Mouse (Mus musculus) CD8-positive naive resting alpha-beta T cell, adult 2 months (primary cell): ENCODE measurements at regions not wholly inside any gene's neighbourhood (a gene's known extent, or its start where the extent isn't known, plus 50 kb on each side); places are given as distances from the start of the nearest gene placed in this dataset.

Source experiments
- DNase-seq, 2 experiments: peaks; one replicate each; pipeline ENCODE4 v3.0.0; 2022; ENCODE audit warnings: low read depth in 2 of 2, low spot score in 2 of 2

DNA sequence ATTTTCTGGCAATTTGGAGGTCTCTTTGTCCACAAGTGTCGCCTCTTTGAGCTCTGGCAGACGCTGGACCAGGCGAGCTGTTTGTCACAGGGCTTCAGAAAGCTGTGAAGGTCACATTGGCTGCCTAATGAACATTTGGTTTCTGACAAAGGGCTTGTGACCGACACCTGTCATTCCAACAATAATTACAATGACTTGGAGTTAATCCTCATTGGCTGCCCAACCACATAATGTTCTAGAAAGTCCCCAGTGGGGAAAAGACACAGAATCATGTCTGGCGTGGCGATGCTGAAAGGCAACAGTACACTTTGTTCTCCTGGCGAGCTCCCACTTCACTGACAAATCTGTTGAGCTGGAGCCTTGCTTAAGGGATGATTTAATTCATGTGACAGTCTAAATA lies 194.4 kb downstream of the Gm10260 start:
- no peak for DNase-seq

DNA sequence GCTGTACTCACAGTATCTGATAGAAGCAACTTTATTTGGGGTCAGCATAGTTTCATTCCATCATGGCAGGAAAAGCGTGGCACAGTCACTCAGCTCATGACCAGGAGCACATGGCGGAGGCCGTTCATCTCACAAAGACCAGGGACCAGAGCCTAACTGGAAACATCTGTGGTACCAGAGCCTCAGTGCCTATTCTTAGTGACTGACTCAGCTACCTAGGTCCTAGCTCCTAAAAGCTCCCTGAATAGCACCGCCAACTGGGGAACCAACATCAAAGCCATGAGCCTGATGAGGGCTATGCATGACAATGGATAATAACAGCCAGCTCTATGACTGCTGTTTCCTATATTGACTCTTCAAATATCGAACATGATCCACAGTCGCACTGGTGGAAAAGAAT lies 198.2 kb downstream of the Gm10260 start:
- DNase-seq, result no peak

DNA sequence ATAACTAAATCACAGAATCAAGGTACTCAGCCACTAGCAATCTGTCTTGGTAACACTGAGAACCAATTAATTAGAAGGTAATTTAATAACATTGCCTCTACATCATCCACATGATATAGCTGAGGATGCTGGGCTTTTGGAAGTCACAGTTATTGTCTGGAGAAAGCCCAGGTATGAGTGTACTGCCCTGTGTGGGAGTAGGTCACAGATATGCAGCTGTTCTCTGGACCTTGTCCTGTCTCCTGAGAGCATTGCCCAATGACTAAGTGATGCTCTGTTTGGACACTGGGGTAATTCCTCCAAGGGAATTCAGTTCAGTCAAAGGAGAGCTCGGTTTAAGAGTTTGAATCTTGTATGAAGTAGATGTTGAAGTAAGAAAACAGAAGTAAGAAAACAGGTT lies 199.6 kb downstream of the Gm10260 start:
- no peak for DNase-seq

DNA sequence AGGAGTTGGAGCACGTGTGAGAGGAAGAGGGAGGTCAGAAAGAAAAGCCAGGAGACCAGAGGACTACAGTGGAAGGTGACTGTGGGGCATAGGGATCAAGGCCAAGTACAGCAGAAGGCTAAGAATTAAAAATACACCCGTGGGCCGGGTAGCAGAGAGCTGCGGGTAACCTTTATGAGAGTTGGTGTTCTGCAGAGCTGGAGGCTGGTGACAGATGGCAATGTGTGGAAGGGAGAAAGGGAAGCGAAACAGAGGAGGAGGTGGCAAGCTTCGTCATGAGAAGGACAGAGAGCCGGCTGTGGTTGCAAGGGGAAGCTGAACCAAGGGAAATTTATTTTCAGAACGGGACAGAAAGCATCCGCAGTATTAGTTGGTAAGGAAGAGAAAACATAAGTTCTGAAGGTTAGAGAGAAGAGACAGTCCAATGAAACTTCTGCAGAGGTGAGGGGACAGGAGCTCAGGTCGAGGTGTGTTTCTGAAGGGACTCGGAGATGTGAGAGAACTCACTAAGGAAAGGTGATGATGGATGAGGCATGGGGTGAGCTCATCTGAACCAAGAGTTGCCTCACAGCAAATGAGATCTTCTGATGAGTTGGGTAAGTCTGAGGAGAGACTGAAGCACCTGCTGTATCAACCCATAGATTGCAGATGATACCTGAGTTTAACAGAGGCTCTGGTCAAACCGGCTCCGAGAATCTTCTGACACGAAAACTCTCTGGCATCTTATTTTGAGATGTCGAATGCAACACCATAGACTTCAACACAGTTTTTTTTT lies 200.6 kb downstream of the Gm10260 start:
- DNase-seq, result no peak

DNA sequence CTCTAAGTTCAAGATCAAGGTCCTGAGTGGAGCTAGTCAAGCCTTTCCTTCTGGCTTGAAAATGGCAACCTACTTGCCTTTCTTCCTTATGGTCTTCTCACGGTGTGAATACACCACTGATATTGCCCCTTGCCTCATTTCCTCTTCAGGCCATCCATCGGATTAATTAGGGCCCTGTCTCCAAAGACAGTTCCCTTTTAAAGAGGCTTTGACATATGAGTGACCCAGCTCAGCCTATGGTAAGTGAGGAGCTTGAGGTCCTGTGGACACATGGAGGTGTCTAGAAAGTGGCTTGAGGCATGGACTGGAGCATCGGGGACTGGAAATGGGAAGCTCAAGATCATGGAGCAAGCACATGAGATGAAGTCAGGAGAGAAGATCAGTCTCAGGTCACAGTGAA lies 201.5 kb downstream of the Gm10260 start:
- DNase-seq, result no peak

DNA sequence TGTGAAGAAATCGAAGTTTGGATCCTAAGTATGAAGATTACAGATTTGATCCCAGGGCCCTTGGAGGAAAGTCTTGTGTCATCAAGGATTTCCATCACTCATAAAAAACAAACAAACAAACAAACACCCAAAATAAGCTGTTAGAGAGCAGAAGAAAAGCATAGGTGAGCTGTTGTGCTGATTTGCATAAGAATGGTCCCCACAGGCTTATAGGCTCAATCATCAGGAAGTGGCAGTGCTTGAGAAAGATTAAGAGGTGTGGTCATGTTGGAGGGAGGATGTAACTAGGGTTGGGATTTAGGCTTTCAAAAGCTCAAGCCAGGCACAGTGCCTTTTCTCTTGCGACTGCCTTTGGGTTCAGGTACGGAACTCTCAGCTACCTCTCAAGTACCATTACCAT lies 205.1 kb downstream of the Gm10260 start:
- DNase-seq, result no peak

DNA sequence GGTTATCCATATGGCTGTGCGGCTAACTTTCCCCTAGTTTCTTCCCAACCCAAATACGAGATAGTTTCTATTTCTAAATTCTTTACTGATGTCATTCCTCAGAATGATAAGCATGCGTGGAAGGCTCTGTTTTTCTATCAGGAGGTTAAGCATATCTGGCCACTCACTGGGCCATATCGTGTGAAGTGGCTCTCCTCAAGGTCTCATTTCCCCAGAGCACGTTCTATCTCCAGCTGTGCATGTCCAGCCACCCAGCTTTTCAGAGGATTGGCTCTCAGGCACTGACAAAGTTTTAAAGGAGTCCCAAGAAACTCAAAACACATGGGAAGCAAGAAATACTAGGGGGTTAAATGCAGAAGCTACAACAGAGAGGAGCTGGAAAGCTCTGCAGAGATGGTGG lies 205.8 kb downstream of the Gm10260 start:
- DNase-seq, result no peak

DNA sequence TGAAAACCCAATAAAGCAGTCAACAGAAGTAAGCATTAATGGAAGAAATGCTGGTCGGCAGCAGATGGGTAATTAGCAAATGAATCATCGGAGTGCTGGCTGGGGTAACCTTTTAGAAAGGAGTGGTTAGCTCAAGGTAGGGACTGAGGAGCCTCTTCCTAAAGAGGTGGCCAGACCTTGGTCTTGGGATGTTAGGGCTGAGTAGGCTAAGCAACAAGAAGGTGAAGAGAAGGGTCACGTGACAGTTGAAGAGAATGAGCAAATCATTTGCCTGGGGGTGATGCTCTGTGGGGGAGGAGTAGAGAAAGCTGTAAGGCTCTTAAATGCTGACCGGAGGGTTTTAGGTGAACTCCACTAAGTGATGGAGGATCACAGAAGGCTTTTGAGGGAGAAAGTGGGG lies 208.2 kb downstream of the Gm10260 start:
- no peak for DNase-seq

DNA sequence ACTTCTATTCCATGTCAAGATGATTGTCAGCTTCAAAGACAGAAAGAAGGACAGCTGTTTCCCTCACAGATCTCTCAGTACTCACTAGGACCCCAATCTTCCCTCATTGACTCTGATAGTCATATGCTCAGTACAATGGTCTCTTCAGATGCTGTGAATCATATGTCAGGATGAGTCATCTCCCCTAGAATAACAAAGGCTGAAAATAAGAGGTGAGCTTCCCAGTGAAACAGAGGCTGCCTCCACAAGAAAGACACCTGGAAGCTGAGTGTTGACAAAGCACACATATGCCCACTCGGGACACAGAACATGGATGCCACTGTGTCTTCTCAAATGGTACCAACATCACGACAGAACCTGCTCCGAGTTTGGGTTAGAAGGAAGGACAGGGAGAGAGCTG lies 209.6 kb downstream of the Gm10260 start:
- DNase-seq, result no peak

DNA sequence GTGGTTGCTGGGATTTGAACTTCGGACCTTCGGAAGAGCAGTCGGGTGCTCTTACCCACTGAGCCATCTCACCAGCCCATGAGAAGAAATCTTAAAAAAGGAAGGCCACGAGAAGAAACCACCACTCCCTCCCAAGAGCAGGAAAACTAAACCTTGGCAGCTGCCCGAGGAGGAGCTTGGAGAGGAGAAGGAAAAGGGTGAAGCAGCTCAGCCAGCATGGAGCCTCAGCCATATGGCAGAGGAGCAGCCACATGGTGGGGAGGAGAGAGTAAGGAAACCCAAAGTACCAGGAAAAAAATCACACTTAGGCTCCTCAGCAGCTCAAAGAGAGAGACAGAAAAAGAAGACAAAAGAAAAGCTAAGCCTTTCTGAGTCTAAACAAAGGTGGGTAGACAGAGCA lies 210.3 kb downstream of the Gm10260 start:
- DNase-seq, result no peak

DNA sequence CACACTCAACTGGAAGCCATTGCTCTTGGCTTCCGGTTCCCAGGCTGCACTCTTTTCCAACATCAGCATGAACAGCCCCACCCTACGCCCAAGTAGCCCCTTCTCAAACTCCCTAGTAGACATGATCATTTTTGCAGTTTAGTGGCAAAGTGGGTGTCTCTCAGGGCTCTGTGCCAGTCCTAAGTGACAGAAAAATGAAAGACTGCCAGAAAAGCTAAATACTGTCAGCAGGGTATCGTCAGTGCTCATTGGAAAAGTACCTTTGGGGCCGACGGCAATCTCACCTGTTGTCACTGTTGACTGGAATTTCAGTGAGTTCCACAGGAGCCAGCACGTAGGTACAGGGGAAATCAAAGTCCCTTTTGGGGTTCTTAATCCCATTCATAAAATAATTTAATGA lies 211.0 kb downstream of the Gm10260 start:
- DNase-seq, result no peak

DNA sequence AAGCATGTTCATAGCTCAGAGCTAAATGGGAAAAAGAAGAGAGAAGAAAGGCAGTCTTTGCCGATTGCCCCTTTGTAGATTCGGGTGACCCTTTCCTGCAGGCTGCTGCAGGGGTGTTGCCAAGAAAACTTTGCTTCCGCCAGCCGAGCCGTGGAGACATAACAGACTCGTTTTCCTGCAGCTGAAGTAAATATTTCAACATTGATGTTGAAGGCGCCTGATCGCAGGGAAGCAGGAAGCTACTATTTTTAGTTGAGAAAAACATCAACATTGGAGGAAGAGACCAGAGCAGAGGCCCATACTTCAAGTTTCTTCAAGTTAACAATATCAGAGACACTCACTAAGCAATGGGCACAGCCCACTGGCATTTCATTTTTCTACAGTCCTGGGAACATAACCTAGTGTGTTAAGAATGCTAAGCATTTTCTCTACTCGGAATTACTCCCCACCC lies 211.9 kb downstream of the Gm10260 start:
- no peak for DNase-seq

DNA sequence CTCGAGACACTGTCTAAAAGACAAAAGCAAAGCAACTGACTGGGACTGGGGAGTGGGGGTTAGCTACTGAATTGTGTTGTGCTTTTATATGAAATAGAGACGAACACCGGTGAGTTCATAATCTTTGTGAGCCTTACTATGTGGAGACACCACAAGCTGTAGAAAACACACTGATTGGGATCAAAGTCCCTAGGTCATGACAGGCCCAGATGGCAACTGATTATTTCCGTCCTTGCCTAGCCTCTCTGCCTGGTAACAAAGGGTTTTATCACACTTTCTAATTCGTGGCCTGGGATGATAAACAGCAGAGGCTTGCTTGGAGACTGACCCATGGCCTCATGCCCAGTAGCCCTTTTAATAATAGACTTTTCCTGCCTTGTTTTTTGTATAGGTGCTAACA lies 213.5 kb downstream of the Gm10260 start:
- no peak for DNase-seq

DNA sequence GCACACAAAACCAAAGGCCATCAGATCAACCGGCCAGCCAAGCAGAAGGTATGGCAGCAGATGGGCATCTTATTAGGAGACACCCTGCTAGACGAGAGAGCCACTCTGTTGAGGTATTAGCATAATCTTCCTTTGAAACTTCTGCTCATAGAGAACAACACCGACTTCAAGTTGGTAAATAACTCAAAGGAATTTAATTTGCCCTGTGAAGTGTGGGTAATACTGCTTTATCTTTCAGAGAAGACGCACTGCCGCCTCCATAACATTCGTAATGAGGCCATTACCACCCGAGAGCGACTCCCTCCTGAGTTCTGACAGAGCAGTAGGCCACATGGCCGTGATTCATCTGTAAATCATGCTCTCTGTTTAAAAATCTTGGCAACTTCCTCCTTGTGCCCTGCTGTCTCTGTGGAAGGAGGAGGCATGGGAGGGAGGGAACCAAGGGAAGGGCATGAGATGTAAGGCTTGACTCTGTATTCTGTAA lies 214.4 kb downstream of the Gm10260 start:
- DNase-seq, result no peak

DNA sequence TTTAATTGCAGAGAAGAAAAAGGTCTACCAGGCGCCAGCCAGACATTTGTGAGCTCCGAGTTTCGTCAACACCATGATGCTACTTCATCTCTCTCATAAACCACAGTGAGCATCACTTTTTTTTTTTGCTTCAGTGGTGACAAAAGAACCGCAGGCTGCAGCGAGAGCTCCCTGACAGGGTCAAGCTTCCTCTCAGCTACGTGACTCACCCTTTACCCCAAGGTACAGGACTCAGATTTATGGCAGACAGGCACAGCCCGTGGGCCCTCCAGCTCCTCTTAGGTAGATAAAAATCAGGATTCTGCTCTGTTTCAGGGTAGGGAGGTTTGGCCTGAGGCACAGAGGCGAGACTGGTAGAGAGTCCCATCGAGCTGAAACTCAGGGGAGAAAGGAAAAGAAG lies 220.7 kb downstream of the Gm10260 start:
- no peak for DNase-seq

DNA sequence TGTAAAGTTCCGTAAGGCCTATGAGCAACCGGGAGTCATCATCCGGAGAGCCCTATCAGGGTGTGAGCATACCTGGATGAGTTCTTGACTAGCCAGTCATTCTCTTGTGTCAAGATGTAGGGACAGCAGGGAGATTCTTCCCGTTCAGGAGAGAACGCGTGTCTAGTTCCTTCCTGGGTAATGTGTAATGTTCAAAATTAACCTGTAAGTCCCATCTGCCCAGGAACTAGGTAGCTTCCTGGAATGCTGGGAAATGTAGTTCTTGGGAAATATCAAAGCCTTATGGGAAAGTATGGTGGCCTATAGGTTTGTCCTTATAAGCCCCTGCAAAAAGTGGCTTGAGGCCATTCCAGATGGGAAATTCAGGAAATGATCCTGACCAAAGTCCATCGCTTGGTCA lies 222.0 kb downstream of the Gm10260 start:
- no peak for DNase-seq

DNA sequence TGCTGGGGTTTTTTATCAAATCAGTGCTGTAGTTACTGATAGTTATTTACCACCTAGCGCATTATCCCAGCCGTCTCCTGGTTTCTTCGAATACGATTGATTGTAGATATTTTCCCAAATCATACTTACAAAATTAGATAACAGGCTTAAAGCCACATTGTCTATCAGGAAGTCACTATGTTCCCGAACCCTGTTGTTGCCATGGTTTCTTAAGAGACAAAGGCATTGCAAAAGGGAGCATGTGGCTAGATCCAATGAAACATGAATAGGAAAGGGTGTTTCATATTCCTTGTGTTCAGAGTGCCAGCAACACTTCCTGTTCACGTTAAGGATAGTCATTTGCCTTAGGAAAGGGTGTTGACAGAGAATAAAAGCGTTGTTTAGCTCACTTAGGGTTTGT lies 222.7 kb downstream of the Gm10260 start:
- no peak for DNase-seq

DNA sequence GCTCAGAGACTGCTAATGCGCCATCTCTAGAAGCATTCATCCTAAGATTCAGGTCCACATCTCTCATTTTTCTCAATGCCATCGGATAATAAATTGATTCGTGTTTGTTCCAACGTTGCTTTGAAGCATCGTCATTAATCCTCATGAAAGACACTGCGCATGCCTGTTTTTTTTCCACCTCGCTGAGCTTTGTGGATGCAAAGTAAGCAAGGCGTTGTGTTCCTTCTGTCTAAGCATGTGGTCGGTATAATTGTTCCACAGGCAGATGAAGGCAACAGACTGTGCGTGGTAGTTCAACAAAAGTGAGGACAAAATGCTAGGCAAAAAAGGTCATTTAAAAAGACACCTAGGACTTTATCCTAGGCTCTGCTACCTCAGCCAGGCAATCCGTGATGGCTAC lies 223.2 kb downstream of the Gm10260 start:
- DNase-seq, result no peak

DNA sequence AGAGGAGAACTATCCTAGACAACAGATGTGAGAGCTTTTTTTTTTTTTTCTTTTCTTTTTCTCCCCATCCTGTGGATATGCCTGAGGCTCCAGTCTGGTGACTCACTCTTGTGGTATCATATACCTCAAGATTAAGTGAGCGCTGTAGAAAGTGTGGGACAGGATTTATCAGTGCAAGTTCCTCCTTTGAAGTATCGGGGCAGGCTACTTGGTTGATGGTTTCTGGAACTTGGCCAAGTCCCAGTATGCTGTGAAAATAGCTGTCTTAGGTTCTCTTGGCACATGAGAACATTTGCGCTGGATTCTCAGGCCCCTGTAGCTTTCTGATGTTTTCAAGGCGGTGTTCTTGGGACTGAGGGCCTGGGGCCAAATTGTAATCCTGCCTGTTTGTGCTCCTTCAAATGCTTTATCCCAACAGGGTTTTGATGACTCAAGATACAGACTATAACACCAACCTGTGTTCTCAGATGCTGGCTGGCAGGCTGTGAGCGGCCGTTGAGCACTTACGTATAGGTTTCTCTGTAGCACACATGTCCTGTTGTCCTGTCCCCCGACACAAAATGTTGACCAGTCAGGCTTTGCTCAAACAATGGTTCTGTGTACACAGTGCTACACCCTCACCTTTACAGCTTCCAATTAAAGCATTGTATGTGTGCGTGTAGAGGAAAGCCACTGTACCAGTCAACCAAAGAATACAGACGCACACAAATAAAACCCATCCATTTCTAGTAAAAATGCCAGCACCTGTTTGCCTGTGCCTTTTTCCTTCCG lies 226.4 kb downstream of the Gm10260 start:
- DNase-seq, result no peak

DNA sequence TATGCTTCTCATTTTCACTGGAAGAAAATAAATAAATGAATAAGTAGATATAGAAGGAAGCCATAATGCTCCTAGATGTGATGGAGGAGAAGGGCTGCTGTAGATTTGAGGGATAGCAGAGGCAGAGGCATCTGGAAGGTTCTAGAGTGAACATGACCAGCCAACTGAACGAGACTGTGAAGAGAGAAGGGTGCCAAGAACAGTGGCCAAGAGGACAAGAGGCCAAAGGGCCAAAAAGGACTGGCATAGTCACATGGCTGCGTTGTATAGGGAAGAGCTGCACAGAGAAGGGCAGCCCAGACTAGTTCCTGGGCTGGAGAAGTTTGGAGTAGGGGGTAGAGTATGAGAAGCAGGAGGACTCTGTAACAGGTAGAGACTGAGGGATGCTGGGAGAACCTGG lies 229.3 kb downstream of the Gm10260 start:
- DNase-seq, result no peak

DNA sequence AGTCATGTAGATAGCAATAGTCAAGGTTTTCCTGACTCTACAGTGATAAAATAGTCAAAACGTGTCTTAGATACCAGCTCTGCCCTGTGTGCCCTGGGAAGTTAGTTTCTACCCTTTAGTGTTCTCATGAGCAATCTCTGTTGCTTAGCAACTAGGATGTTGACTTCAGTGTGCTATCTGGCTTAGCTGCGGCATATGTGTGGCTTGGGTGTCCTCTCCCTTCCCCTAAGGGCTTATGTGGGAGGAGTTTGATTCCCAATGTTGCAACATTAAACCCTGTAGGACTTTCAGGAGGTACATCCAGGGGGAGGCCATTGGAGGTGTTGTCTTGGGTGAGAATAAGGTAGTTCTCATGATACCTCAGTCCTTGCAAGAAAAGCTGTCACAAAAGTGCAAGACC lies 229.9 kb downstream of the Gm10260 start:
- DNase-seq, result no peak

DNA sequence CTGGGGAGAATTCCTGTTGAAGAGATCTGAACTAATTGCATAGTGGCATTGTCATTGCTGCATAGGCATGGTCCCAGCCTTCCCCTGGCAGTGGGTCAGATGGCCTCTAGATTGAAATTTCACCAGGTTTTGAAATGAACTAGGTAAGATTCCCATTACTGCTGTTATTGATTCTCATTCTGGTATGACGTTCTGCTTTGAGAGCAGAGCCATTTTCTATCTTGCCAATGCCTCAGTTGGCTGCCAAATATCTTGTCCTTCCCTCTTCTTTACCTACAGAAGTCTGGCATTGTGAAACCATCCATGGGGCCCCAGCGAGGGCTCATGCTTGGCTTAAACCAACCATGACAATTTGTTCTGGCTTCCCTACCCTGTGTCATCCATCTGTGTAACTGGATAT lies 232.5 kb downstream of the Gm10260 start:
- DNase-seq, result no peak
